Mouse (Mus musculus) heart, embryonic 16.5 days (tissue): ENCODE data around the gene Hk1. TPM values are rescaled to one million over a fixed set of nuclear protein-coding genes. Genes with fewer than 3 reads are reported as not detected.

Experiments used
- ATAC-seq: fragments of 200-750 bp; cut with Nextera tagmentation; replicated peaks from 2 replicates; pipeline ENCODE4 v1.8.0; 2017; ENCODE audit warnings: moderate number of reproducible peaks; ENCODE audit not compliant: insufficient read depth, low FRiP score; ENCODE audit errors: extremely low read depth
- H3K27ac ChIP-seq: fragments of 300-500 bp; sonication (generic); 2 replicates; pipeline ENCODE4 v1.5.1; 2014; ENCODE audit warnings: mild to moderate bottlenecking, low read length, control low read depth, moderate library complexity
- H3K27me3 ChIP-seq: fragments of 300-500 bp; sonication (generic); 2 replicates; pipeline ENCODE4 v1.6.1; 2014; ENCODE audit warnings: low read length, mixed read lengths; ENCODE audit not compliant: control insufficient read depth, insufficient read depth
- H3K36me3 ChIP-seq: fragments of 300-500 bp; sonication (generic); 2 replicates; pipeline ENCODE4 v1.6.1; 2014; ENCODE audit not compliant: control insufficient read depth, insufficient read depth
- H3K4me1 ChIP-seq: fragments of 300-500 bp; sonication (generic); 2 replicates; pipeline ENCODE4 v1.6.1; 2014; ENCODE audit warnings: low read length, mixed read lengths; ENCODE audit not compliant: control insufficient read depth, insufficient read depth
- H3K4me2 ChIP-seq: fragments of 300-500 bp; sonication (generic); 2 replicates; pipeline ENCODE4 v1.6.1; 2014; ENCODE audit warnings: low read depth, mild to moderate bottlenecking, control low read depth, low read length
- H3K4me3 ChIP-seq: fragments of 300-500 bp; sonication (generic); 2 replicates; pipeline ENCODE4 v1.5.1; 2014; ENCODE audit warnings: mild to moderate bottlenecking, control low read depth, low read length
- H3K9ac ChIP-seq: fragments of 300-500 bp; sonication (generic); 2 replicates; pipeline ENCODE4 v1.6.1; 2014; ENCODE audit warnings: low read length, control low read depth
- H3K9me3 ChIP-seq: fragments of 300-500 bp; sonication (generic); replicated peaks from 2 replicates; pipeline ENCODE4 v1.6.1; 2016; ENCODE audit warnings: low read length; ENCODE audit not compliant: control insufficient read depth
- WGBS: fragments of 180-500 bp; shearing (Covaris S2); extraction: QIAGEN DNeasy Blood & Tissue Kit; methylation state at CpG from one replicate; pipeline ENCODE4 v1.1.7; 2014; 5-methylcytosine and 5-hydroxymethylcytosine counted together
- polyA plus RNA-seq: library from polyadenylated mRNA; unstranded; fragments of >200 nt; fragmentation: Nextera tagmentation; extraction: Ambion mirVana; gene quantifications from 2 replicates; pipeline ENCODE4 v1.2.1, GENCODE M21; 2015

Gene Hk1
- polyA plus RNA-seq, 1 experiment from 2014 or later: 232 TPM

DNA sequence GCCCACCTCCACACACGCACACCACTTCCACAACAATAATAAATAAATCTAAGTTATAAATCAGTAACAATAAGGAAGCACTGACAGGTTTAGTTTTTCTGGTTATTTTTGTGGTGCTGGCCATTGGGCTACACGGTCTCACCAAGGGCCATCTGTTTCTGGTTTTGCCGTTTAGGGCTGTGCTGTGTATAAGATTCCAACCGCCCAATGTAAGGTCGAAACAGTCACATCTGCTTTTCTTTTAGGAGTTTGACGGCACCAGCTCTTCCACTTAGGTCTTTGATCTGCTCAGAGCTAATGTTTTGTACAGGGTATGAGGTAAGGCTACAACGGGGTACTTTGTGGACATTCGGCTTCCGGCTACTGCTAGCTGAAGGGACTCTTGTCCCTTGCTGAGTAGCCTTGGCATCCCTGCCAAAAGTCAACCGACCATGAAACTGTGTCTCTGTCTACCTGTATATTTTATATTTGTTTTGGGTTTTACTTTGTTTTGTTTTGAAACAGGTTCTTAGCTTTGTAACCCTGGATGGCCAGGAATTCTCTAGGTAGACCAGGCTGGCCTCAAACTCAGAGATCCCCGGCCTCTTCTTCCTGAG is 70.7 kb downstream of the Hk1 start:
- no peak overlapping the region for H3K4me2 ChIP-seq
- no peak overlapping the region for H3K4me3 ChIP-seq
- no peak for ATAC-seq
- 89% methylated on average over 11 of the region's 11 CpGs for WGBS
- peaks cover 27% of the 10 kb centered on the region for H3K36me3 ChIP-seq
- H3K9me3 ChIP-seq: no peaks in the 10 kb centered on the region
- no peak overlapping the region for H3K27ac ChIP-seq
- H3K9ac ChIP-seq: no peak overlapping the region
- peaks cover 18% of the 10 kb centered on the region for H3K4me1 ChIP-seq
- H3K27me3 ChIP-seq: no peaks in the 10 kb centered on the region

DNA sequence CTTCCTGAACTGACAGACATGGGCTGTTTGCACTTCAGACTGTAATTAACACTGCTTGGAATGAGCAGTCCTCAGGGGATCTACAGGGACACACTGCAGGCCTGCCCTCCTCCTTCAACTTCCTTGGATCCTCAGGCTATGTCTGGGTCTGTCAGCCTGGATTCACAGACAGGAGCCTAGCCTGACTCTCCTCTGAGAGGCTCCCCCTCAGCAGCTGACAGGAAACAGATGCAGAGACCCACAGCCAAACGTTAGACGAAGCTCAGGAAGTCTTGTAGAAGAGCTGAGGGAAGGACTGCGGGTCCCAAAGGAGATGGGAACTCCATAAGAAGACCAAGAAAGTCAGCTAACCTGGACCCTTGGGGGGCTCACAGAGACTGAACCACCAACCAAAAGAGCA is 73.2 kb downstream of the Hk1 start:
- Histone ChIP-seq H3K4me3 (no peak overlapping the region), H3K27ac (peak overlapping the region; percentile 64; the same call in 1 of the 2 replicates), H3K9ac (no peak overlapping the region), H3K9me3 (no peaks in the 10 kb centered on the region), H3K4me1 (peaks cover 8% of the 10 kb centered on the region), H3K27me3 (no peaks in the 10 kb centered on the region), H3K4me2 (no peak overlapping the region), H3K36me3 (peaks cover 35% of the 10 kb centered on the region)
- WGBS: 38% methylated on average over 3 of the region's 3 CpGs
- ATAC-seq: peak; percentile 33; the same call in 1 of the 2 replicates

DNA sequence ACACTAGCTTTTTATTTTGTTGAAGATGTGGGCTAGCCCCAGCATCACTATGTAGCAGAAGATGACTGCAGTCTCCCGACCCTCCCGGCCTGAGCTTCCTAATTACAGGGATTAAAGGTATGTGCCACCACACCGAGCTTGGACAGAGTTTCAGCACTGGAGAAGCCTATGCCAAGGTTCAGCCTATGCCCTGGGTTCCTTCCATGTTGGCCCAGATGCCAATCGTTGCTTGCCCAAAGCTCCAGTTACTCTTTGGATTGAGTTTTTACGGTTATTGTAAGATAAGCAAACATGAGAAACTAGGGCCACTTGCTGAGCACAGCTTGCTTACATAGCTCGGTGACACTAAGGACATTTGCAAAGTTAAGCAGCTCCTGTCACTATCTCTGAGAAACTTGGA is 74.6 kb downstream of the Hk1 start:
- Histone ChIP-seq H3K27ac (no peak overlapping the region), H3K4me3 (no peak overlapping the region), H3K27me3 (no peaks in the 10 kb centered on the region), H3K4me2 (no peak overlapping the region), H3K4me1 (peaks cover 11% of the 10 kb centered on the region), H3K9ac (no peak overlapping the region), H3K9me3 (no peaks in the 10 kb centered on the region), H3K36me3 (peaks cover 35% of the 10 kb centered on the region)
- 83% methylated on average over 6 of the region's 6 CpGs for WGBS
- no peak for ATAC-seq

GRCm38 (mm10) chr10:62300006-62300827 is 79.5 kb downstream of the Hk1 start:
- peak; percentile 40; the same call in 1 of the 2 replicates for ATAC-seq
- peak overlapping the region; percentile 28; the same call in 1 of the 2 replicates for H3K9ac ChIP-seq
- peaks cover 50% of the 10 kb centered on the region for H3K36me3 ChIP-seq
- H3K27ac ChIP-seq: peak overlapping the region; percentile 72
- 45% methylated on average over 23 of the region's 23 CpGs for WGBS
- H3K27me3 ChIP-seq: no peaks in the 10 kb centered on the region
- H3K9me3 ChIP-seq: no peaks in the 10 kb centered on the region
- H3K4me1 ChIP-seq: peaks cover 18% of the 10 kb centered on the region
- peak overlapping the region; percentile 13; the same call in 1 of the 2 replicates for H3K4me2 ChIP-seq
- H3K4me3 ChIP-seq: no peak overlapping the region

- 69% methylated on average over 23 of the region's 26 CpGs for WGBS
- no peaks in the 10 kb centered on the region for H3K9me3 ChIP-seq
- no peak overlapping the region for H3K27ac ChIP-seq
- H3K4me2 ChIP-seq: no peak overlapping the region
- H3K4me1 ChIP-seq: peaks cover 18% of the 10 kb centered on the region
- no peak overlapping the region for H3K9ac ChIP-seq
- no peak overlapping the region for H3K4me3 ChIP-seq
- ATAC-seq: no peak
- peaks cover 70% of the 10 kb centered on the region for H3K36me3 ChIP-seq
- no peaks in the 10 kb centered on the region for H3K27me3 ChIP-seq
Observed at GRCm38 (mm10) chr10:62296086-62296872, 83.4 kb downstream of the Hk1 start.

- Histone ChIP-seq H3K9me3 (no peaks in the 10 kb centered on the region), H3K27me3 (no peaks in the 10 kb centered on the region), H3K36me3 (peaks cover 87% of the 10 kb centered on the region), H3K9ac (no peak overlapping the region), H3K4me2 (no peak overlapping the region), H3K4me1 (peaks cover 4% of the 10 kb centered on the region), H3K27ac (no peak overlapping the region), H3K4me3 (no peak overlapping the region)
- no peak for ATAC-seq
- 78% methylated on average over 4 of the region's 4 CpGs for WGBS
Observed at GRCm38 (mm10) chr10:62294112-62294511, 85.6 kb downstream of the Hk1 start.

DNA sequence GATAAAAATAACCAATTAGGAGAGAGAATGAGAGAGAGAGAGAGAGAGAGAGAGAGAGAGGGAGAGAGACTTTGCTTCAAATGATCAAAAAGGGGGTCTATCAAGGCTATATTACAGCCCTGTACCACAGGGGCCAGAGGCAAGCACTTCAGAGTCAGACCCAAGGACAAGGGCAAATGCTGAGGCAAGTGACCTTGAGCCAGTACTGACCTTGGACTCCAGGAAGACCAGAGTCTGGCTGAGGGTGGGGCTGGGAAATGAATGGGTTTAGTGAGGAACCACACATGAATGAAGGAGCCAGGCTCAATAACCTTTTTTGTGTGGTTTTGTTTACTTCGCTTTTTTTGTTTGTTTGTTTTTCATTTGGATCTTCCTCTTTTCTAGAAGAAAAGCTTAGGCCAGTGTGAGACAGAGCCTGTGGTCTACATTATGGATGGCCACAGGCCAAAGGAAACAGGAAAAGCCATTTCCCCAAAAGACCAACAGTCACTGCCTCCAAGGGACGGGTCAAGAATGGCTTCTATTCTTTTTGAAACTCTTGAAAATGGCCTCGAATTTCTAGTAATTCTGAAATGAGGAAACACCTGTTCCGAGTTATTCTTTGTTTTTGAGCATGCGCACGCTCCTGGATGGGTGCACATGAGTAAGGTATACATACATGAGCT is 92.1 kb downstream of the Hk1 start:
- Histone ChIP-seq H3K4me2 (no peak overlapping the region), H3K9me3 (no peaks in the 10 kb centered on the region), H3K4me3 (no peak overlapping the region), H3K36me3 (peaks cover 78% of the 10 kb centered on the region), H3K4me1 (peaks cover 8% of the 10 kb centered on the region; the same call in 1 of the 2 replicates), H3K27ac (peak overlapping the region; percentile 73), H3K9ac (no peak overlapping the region), H3K27me3 (no peaks in the 10 kb centered on the region)
- peak; percentile 69 for ATAC-seq
- WGBS: 67% methylated on average over 6 of the region's 6 CpGs

- H3K36me3 ChIP-seq: peaks cover 72% of the 10 kb centered on the region
- 84% methylated on average over 4 of the region's 4 CpGs for WGBS
- H3K27me3 ChIP-seq: no peaks in the 10 kb centered on the region
- H3K9ac ChIP-seq: no peak overlapping the region
- H3K4me3 ChIP-seq: no peak overlapping the region
- peaks cover 8% of the 10 kb centered on the region; the same call in 1 of the 2 replicates for H3K4me1 ChIP-seq
- no peak overlapping the region for H3K4me2 ChIP-seq
- H3K27ac ChIP-seq: no peak overlapping the region
- H3K9me3 ChIP-seq: no peaks in the 10 kb centered on the region
- no peak for ATAC-seq
Observed at GRCm38 (mm10) chr10:62283206-62283792, 96.4 kb downstream of the Hk1 start.
